Mouse (Mus musculus) cerebellum, adult 2 months (tissue): ENCODE data around the gene Nr2e1.

Source experiments
- CTCF ChIP-seq: fragments of 200-500 bp; IDR thresholded peaks from 2 replicates; pipeline ENCODE4 v1.5.1; 2011; ENCODE audit warnings: low read depth, mild to moderate bottlenecking, control low read depth, low read length, moderate library complexity, borderline replicate concordance; ENCODE audit not compliant: insufficient read depth
- POLR2A ChIP-seq: fragments of 200-500 bp; IDR thresholded peaks from 2 replicates; pipeline ENCODE4 v1.6.1; 2011; ENCODE audit warnings: low read length, control low read depth, borderline replicate concordance; ENCODE audit not compliant: insufficient read depth

GRCm38 (mm10) chr10:42559581-42560200 is 23.7 kb downstream of the Nr2e1 start:
- TF ChIP-seq POLR2A: no peak
- no peak for TF ChIP-seq CTCF
